Mouse (Mus musculus) urinary bladder, adult 2 months (tissue): ENCODE data around the gene Asb10. TPM values are rescaled to one million over a fixed set of nuclear protein-coding genes. Genes with fewer than 3 reads are reported as not detected.
"Not testable (repeated sequence)": the region's sequence is repeated elsewhere in the genome, so short reads cannot be mapped to it uniquely, and the experiment has no call there.

ENCODE experiments used
- DNase-seq: peaks from one replicate; pipeline ENCODE4 v3.0.0; 2022; ENCODE audit warnings: low spot score
- polyA plus RNA-seq: library from polyadenylated mRNA; depleted of rRNA; stranded (reverse); fragments of >200 nt; gene quantifications from 2 replicates; pipeline ENCODE4 v1.2.3, GENCODE M21; 2012; rRNA removed

Asb10 gene
- 0.45 and 0.72 TPM in 2 replicates for polyA plus RNA-seq

DNA sequence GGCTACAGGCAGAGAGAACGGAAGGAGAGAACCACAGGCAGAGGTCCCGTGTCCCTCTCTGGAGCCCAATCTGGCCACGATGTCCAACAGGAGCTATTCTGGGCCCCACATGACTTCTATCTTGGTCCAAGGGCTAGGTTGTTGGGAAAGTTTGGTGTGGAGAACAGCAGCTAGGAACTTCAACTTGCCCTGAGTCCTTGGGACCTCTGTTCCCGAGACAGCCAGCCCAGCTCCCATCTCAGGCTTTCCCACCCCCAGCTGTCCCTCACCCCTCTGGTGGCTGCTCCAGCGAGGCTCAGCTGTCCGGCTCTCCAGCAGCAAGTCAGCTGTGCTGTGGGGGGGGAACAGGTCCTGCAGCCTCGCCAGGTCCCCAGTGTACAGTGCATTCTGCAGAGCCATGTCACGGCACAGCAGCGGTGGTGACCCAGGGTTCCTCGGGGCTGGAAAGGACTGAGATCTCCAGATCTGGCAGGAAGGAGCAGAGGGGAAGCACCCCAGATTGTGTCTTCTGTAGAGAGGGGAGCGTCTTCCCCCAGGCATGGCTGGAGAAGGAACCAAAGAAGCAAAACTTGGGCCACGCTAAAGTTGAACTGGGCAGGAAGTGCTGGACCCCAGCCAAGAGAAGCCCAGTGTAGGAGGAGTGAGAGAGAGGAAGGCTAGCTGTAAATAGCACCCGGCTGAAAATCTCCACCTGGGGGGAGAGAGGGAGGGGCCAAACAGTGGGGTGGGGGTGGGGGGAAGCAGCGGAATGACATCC is at the start of gene Asb10:
TSS of gene Asb10 (minus strand) at position 592 of the 757 bp plus-strand sequence.
- peak; percentile 37 for DNase-seq

DNA sequence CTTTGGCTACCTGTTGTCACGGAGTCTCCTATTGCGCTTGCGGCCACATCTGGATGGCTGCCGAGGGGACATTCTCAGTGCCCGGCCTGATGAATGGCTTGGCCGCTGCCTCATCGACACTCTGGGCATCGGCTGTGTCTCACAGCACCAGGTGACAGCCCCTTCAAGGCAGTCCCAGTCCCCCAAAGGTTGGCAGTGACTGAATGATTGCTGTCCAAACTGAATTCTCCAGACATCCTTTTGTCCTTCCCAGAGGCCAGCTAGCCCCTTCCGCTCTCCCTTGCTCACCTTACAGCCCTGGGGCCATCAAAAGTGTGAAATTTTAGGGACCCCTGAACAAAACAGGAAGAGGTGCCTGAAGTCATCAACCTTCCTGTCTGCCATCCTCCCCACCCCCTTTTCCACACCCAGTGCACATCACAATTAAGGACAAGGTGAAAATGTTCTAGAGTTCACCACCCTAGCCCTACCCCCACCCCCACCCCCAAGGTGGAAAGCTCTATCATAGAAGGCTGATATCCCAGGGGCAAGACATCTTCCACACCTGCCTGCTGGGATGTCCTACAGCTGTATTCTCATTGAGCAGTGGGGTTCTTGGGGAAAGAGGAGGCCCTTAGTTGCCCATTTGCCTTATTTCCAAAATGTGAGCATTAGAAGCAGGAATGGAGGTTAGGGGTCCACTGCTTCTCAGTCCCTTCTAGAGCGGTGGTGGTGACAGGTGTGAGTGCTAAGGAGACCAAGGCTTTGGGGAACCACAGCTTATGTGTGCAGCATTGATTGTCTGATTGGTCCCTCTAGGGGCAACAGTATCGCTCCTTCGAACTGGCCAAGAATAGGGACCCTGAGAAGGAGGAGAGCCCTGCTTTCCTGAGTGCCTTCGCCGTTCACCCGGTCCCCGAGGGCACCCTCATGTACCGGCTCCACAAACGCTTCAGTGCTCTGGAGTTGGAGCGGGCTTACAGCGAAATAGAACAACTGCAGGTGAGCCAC is 49.0 kb upstream of the Asb10 start:
- no peak for DNase-seq

DNA sequence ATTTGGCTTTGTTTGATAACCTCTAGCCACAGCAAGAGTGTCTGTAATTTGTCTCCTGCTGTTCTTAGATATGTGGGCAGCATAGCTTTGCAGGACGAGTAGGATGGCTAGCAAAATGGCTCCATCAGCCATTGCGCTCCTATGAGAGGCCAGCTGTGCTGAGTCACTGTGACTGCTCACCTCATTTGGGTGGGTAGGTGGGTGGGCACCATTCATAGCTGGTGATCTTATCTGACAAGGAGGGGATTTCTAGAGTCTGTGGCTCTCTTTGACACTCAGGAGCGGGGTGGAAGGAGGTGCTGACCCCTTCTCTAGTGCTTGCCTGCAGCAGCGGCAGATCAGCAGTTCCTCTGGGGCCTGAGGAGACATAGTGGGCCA is 46.4 kb upstream of the Asb10 start:
- DNase-seq = no peak

DNA sequence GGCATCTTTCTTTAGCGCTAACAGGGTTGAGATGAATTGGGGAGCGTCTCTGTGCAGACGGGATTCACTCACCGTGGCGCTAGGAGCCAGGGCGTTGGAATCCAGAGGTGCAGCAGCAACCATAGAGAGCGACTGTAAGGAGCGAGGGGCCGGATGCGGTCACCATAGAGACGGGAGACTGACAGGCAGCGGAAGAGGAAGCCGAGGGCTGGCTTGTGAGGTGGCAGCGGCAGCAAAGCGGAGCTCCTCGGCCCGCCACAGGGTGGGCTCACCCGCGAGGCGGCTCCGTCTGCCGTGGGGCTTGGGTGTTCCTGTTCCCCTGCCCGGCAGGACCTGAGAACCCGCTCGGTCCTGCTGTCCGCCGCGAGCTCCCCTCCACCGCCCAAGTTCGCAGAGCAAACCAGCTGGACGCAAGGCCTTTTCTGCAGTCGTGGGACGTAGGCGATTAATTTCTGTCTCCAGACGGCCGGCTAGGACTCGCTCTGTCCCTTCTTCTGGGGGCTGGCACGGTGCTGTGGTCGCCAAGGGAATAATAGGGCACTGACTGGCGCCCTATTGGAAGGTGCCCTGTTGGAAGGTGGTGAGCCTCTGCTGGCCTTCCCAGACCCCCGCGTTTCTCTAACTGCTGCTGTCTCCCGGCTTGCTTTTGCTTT is 45.9 kb upstream of the Asb10 start, which contains the start of gene Chpf2:
TSS of gene Chpf2 (plus strand) at position 195 of the 653 bp plus-strand sequence.
- peak; percentile 60 for DNase-seq

DNA sequence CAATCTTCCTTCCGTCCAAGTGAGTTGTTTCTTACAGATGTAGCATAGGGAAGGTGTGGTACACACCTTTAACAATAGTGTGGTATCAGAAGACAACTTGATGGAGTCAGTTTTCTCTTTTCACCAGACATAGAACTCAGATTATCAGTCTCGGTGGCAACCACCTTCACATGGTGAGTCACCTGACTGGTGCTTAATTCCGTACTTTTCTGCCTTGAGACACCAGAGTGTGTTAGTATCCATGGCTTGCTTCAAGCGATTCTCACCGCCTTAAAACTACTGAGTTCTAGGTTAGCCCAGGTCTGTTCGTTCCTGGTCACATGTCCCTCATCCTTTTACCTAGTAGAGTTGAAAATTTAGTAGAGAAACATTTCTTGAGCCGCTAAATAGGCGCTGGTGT is 45.3 kb upstream of the Asb10 start:
- no peak for DNase-seq

DNA sequence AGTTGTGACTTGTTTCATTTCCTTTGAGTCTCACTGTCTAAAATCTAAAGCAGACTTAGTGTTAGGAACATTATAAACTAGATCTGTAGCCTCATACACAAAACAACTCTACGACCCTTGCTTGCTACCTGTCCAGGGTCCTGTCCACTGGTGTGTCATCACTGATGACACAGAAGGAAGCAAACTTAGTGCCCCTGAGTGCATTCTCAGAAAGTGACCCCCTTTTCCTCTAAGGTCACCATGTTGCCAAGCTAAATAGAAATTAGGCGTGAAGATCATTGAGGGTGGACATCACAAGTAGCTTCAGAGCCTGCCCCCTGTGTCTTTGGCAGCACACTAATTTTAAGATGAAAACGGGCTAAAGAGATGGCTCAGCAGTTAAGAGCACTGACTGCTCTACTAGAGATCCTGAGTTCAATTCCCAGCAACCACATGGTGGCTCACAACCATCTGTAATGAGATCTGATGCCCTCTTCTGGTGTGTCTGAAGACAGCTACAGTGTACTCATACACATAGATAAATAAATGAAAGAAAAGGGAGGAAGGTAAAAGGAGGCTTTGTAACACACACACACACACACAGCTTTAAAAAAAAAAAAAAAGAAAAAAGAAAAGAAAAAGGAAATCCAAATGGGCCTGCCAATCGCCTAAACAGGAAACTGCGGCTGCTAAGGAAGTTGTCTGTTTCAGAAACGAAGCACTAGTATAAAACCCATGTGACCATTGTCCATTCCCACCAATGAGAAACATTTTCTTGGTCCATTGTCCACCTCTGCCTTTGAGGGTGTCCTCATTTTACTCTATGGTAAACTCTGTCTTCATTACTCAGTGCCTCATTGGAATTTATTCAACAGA is 37.6 kb upstream of the Asb10 start:
- no peak for DNase-seq

DNA sequence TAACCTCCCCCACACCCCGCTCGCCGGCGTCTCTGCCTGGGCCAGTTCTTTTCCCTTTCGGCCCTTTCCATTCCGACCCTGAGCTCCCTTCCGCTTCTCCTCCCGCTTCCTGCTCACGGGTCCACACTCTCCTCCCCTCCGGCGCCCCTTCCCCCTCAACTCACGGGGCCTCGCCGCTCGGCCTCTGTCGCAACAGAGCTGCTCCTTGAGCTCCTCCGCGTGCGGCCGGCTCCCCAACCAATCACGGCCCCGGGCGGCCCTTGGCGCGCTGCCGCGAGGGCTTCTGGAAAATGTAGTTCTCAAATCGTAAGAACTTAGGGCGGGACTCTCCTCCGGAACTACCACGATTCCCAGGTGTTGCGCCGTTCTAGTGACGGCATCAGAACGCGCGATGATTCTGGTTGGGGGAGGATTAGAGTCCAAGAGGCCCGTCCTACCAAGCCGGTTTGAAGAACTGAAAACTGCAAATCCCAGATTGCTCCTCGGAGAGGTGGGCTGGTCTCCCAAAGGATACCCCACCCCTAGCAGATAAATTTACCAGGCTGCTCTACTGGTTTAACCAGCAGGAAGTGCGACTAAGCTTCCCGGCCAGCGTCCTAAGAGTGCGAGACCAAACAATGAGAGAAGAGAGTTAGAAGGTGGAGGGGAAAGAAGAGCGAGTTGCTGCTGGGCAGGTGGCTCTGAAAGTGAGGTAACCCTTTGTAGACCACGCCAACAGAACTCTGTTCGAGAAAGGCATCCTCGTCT is 36.6 kb upstream of the Asb10 start, which contains the start of gene Abcf2:
TSS of gene Abcf2 (minus strand) at position 285 of the 747 bp plus-strand sequence.
- peak; percentile 99 for DNase-seq

DNA sequence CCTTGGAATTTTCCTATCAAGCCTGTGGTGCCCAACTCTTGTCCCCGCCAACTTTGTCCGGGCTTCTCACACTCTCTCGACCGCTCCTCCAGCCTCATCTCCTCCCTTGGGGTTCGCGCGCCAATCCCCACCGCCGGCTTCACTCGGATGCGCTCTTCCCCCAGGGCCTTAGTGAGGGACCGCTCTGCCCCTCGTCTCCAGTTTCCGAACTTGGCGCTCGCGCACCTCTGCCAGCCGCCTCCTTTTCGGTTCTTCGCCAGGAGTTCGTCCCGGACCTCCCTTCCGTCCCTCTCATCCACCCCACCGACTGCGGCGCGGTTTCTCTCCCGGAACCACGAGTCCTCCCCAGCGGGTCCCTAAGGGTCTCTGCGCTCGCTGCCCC is 36.0 kb upstream of the Asb10 start:
- no peak for DNase-seq

DNA sequence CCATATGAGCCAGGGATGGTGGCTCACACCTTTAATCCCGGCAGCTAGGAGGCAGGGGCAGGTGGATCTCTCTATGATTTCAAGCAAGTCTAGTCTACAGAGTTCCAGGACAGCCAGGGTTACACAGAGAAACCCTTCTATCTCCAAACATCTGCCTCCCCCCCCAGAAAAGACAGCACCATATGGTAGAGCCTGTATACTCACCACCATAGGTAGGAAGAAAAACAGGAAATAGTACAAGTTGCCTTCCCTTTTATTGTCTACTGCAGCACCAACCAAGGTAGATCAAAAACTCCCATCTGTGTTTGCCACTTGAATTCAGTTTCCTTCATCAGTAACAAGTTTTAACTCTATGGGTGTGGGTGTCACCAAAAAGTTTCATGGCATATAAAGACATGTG is 35.2 kb upstream of the Asb10 start:
- no peak for DNase-seq

DNA sequence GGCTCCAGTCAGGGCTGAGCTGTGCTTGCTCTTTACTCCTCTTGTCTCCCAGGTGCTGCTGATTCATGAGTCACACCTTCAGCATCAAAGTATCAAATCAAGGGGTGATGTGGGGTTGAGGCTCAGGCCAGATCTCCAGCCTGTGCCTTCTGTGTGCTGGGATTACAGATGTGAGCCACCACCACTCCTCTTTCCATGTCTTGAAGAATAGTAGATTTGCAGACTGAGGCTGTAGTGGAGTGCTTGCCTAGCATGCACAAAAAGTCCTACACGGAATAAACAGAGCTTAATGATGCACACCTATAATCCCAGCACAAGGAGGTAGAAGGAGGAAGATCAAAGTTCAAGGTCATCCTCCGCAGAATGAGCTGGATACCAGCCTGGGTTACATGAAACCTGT is 15.9 kb upstream of the Asb10 start, which contains the start of gene 4931409K22Rik:
TSS of gene 4931409K22Rik (minus strand) at position 101 of the 400 bp plus-strand sequence.
- no peak for DNase-seq

DNA sequence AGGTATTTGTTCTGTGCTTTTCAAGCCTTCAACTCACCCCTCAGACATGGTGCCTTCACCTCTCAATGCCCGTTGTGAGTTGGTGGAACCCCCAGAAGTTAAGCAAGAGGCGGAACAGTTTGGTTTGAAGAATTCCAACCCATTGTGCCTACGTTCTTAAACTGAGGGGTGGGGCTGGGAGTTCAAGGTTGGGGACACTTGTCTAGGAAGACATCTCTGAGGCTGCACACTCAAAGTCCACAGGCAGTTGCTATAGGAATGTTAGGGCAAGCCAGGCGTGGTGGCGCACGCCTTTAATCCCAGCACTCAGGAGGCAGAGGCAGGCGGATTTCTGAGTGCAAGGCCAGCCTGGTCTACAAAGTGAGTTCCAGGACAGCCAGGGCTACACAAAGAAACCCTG is 14.6 kb upstream of the Asb10 start:
- DNase-seq = not testable (repeated sequence)

DNA sequence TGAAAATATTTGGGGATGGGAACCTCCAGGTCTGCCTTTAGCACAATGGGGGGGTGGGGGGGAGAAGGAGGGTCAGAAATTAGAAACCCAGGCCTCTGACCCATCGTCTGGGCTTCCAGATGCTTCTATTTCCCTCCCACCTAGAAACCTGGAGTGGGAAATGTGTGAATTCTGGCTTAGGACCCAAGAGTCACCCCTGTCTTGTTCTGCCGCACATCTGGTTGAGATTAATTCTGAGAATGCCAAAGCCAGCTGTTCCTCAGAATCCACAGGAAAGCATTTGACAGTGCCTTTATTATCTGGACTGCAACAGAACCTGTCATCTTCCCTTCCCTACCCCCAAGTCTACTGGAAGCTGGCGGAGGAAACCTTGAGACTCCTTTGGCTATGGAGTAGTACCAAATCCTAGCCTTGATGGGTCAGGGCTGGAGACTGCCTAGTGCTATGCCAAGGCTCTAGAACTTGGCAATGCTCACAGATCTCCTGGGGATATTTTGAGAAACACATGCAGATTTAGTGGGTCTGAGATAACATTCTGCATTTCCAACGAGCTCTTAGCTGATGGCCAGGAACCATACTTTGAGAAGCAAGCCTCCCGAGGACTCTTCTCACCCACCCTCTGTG is 13.0 kb upstream of the Asb10 start:
- no peak for DNase-seq

DNA sequence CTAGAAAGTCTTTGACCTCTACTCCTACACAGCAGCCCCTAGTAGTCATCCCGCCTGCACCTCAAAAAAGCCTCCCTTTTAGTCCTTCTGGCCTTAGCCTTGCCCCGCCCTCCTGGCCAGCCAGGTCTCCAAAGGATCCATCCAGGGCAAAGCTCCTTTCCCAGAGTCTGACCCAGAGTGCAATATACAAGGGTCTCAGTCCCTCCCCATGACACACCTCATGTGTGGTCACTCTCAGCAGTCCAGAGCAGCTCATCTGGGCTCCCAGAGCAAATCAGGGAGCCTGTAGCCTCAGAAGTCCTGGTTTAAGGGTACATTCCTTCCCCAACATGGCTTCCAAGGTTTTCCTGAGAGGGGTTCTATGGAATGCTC is 10.5 kb upstream of the Asb10 start:
- DNase-seq = no peak

DNA sequence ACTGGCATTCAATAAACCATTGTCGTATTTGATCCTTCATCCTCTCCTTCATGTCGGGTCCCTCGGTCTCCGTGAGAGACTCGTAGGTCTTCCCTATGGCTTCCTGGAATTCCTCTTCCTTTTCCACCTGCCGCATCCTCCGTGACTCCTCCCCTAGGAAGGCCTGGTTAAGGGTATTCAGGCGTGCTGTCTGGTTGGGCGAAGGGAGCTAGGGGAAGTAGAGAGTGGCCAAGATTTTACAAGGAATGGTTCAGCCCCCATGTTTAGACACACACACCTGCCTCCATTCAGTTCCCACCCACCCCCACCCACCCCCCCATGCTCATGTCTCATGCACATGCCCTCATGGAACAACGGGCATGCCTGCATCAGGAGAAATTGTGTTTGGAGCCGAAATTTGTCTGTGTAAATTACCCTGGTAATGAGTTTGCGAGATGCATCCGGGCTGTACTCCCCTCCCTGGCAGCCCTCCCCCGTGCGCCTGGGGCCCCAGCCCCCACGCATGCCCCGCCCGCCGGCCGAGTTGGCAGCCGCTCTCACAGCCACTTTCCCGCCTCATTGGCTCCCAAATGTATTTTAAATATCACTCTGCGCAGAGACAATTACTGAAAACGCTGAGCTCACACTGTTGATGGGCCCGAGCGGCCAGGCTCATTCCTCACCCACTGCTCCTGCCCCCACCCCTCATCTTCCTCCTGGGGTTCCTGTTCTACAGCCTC is 10.0 kb upstream of the Asb10 start:
- no peak for DNase-seq

DNA sequence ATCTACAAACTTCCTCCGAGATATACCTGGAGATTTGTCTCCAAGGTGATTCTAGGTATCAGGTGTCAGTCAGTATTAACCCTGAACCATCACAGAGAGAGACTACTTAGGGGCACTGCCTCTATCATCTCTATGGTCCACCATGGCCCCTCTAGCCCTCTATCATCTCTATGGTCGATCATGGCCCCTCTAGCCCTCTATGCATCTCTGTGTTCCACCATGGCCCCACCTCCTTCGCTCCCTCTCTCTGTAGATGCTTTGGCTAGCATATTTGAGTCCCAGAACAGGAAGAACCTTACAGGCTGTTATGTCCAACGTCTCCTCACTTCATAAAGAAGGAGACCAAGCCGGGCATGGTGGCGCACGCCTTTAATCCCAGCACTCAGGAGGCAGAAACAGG is 1.9 kb upstream of the Asb10 start:
- DNase-seq = no peak

DNA sequence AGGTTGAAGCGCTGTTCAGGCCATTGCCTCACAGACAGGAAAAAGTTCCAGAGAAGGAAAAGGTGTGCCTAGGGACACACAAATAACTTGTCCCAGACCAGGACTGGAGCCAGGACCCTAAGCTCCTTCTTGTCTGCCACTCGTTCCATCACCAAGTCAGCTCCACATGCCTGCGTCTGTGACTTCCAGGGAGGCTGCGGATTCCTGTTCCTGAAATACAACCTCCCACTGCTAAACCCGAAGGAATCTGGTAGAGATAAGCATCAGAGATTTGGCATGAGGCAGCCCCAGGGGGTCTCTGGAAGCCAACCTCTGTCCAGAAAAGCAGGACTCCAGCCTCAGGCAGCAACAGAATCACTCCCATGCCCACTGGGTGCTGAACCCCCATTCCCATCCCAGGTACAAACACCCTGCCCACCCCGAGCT is 379 bp upstream of the Asb10 start:
- no peak for DNase-seq

DNA sequence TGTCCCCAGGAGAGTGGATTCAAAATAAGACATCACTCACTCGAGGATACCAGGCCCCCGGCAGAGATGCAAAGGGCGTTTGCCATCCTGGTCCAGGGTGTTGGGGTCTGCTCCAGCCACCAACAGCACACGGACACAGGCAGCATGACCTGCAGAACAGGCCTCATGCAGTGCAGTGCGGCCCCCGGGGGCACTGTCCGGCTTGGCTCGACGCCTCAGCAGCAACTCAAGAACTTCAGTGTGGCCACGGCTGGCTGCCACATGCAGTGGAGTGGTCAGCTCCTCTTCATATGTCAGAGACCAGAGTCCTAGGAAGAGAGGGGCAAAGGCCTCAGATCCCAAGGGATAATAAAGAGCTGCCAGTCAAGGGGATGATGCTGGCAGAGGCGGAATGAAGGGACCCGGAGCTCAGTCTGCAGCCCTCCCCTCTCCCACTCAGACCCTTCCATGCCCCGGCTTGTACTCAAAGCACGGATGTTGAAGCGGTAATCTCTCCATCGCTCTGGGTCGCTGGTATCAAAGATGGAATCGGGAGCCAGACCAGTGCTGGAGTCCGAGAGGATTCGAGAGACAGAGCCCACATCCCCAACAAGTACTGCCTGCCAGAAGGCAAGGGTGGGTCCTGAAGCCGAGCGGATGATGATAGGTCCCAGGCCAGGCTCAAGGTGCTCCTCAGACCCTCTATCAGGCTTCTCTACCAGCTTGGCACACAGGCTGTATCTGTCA is 1.0 kb downstream of the Asb10 start:
- DNase-seq = no peak

DNA sequence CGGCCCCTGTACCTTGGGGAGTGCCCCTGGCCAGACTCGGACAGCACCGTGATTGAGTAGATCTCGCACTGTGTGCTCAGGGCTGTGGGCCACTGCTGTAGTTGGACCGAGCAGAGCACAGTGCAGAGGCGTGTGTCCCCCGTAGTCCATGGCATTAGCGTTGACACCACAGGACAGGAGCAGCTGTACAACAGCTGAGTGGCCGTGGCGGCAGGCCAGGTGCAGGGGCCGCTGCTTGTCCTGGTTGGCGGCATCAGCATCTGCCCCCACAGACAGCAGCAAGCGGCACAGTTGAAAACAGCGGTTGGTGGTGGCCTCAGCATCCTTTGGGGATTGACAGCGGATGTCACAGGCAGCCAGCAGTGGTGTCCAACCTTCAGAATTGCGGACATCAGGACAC is 3.2 kb downstream of the Asb10 start:
- no peak for DNase-seq

DNA sequence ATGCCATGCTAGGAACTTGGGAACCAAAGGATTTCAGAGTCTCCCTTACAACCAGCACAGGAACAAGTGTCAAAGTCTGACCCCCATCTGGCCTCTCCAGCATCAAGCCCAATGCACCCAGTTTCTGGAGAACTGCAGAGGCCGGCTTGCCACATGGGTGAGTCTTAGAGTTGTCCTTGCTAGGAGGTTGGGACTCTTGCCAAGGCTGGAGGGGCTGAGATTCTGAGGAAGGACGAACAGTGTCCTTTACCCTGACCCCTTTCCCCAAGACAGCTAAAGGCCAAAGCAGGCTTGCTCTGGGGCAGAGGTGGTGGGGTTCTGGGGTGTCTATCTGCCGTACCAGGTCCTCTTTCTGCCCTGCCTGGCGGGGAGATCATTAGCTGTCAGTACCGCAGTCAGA is 4.3 kb downstream of the Asb10 start:
- no peak for DNase-seq
